Mouse (Mus musculus) adrenal gland, adult 2 months (tissue): ENCODE measurements around the gene Aff1. TPM values are rescaled to one million over a fixed set of nuclear protein-coding genes. Genes with fewer than 3 reads are reported as not detected.

Experiments used
- polyA plus RNA-seq: library from polyadenylated mRNA; depleted of rRNA; stranded (reverse); fragments of >200 nt; gene quantifications from 2 replicates; pipeline ENCODE4 v1.2.3, GENCODE M21; 2012; rRNA removed
- total RNA-seq, 2 experiments: library from RNA; stranded (reverse); gene quantifications; 2 replicates each; pipeline ENCODE4 v1.2.3; 2021

Aff1 gene
- total and polyA plus RNA-seq, 3 experiments = 5.6 to 50.0 (median 32.8) TPM

Other genes with a start within 250 kb of the Aff1 start
- 1 to 10 TPM; 1.3 to 1.8 TPM for gene Slc10a6, start 63.0 kb upstream of the Aff1 start, total RNA-seq
- gene Slc10a6, start 63.0 kb upstream of the Aff1 start, polyA plus RNA-seq = 0.83 and 1.1 TPM in 2 replicates
- not detected for gene 1700016H13Rik, start 36.4 kb upstream of the Aff1 start, total RNA-seq
- gene 1700016H13Rik, start 36.4 kb upstream of the Aff1 start, polyA plus RNA-seq = not detected in 2 replicates
- 10 to 100 TPM; 15.2 to 17.7 TPM for gene Klhl8, start 218.9 kb downstream of the Aff1 start, total RNA-seq
- gene Klhl8, start 218.9 kb downstream of the Aff1 start, polyA plus RNA-seq = 3.7 and 4.0 TPM in 2 replicates